Mouse (Mus musculus) gastrocnemius, adult 8-10 months (tissue): ENCODE results near the gene Tlx2. TPM values are rescaled to one million over a fixed set of nuclear protein-coding genes. Genes with fewer than 3 reads are reported as not detected.
A peak's percentile ranks its signal among the peaks of the same experiment; 100 is the strongest.

ENCODE experiments used
- DNase-seq, 2 experiments: peaks; one replicate each; pipeline ENCODE4 v3.0.0; 2022; ENCODE audit warnings: low spot score in 2 of 2
- total RNA-seq, 4 experiments: library from RNA; stranded (reverse); gene quantifications; 2 replicates each; pipeline ENCODE4 v1.2.4; 2022

Tlx2 gene
- total RNA-seq, result not detected

DNA sequence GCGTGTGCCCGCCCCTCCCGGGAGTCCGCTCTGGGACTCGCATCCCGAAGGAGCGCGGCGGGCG lies at the start of gene Tlx2:
Tlx2 (minus strand) TSS at position 47 of the 64 bp plus-strand sequence.
- no peak for DNase-seq

DNA sequence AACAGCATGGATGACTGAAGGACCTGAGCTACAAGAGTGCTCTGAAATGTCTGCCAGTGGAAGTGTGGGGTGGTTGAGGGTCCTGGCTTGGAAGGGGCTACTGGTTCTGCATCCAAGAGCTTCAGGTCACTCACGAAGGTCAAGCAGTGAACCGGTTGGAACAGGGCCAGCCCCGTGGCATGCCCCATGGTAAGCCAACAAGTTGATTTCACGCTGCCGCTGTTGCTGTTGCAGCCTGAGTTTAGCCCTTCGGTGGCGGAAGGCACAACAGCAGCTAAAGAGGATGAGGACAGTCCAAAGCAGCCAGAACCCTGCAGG lies 49.6 kb upstream of the Tlx2 start:
- no peak for DNase-seq

DNA sequence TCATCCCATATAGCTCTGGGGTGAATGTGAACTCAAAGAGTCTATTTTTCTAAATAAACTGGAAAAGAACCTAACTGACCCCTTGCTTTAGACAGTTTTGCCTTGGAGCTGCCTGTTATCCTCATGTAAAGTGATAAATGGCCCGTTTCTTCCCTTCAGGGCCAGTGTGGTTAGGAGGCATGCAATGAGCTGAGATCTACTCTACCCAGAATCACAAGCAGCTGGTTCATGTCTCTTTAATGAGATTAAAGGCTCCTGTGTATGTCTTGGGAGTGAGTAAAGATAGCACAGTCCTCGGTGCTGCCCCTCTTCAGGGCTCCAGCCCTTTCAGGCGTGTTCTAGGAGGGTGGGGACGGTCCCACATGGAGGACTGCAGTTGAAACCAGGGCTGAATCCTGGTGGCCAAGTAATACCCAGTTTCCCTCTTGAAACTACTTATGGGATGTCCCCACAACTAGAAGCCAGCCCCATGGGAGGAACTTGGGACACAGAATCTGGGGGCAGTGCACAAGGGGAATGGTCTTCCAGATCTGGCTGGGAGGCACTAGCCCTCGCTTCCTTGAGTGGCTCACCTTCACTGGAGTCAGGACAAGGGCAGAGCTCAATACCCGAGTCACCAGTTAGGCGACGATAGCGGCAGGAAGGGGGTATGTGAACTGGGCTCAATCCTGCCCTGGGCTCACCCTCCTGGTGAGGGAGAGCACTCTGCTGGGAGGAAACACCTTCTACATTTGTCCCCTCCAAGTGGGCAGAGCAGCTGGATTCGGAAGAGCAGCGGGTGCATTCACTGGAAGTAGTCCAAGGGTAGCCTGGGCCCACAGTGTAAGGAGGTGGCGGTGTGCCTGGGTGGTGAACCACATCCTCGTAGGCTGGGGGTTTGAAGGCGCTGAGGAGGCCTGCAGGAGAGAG lies 49.0 kb upstream of the Tlx2 start:
- DNase-seq, result no peak

DNA sequence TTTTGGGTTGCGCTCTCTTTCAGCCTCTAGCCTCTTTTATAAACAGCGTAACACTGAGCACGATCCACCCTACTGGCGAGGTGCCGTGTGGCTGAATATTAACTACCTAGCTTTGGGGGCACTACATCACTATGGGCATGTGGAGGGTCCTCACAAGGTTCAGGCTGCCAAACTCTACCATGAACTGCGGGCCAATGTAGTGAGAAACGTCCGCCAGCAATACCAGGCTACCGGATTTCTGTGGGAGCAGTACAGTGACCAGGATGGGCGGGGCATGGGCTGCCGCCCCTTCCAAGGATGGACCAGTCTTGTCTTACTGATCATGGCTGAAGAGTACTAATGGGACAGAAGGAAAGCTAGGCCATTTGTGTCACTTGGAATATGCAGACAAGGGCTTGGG lies 48.3 kb upstream of the Tlx2 start:
- no peak for DNase-seq

DNA sequence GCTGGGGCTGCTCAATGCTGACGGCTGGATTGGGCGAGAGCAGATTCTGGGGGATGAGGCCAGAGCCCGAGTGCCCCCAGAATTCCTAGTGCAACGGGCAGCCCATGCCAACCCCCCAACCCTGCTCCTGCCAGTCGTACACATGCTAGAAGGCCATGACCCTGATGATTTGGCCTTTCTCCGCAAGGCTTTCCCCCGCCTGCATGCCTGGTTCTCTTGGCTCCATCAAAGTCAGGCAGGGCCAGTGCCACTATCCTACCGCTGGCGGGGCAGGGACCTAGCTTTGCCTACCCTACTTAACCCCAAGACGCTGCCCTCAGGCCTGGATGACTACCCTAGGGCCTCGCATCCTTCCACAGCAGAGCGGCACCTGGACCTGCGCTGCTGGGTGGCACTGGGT lies 47.5 kb upstream of the Tlx2 start:
- no peak for DNase-seq

DNA sequence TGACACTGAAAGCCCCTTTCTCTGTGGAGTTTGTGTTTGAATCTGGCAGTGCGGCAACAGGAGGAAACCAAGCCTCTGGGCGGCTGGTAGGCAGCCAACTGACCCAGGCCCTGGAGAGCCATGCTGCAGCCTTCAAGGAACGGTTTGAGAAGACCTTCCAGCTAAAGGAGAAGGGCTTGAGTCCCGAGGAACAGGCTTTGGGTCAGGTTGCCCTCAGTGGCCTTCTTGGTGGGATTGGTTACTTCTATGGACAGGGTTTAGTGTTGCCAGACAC lies 47.0 kb upstream of the Tlx2 start:
- no peak for DNase-seq

DNA sequence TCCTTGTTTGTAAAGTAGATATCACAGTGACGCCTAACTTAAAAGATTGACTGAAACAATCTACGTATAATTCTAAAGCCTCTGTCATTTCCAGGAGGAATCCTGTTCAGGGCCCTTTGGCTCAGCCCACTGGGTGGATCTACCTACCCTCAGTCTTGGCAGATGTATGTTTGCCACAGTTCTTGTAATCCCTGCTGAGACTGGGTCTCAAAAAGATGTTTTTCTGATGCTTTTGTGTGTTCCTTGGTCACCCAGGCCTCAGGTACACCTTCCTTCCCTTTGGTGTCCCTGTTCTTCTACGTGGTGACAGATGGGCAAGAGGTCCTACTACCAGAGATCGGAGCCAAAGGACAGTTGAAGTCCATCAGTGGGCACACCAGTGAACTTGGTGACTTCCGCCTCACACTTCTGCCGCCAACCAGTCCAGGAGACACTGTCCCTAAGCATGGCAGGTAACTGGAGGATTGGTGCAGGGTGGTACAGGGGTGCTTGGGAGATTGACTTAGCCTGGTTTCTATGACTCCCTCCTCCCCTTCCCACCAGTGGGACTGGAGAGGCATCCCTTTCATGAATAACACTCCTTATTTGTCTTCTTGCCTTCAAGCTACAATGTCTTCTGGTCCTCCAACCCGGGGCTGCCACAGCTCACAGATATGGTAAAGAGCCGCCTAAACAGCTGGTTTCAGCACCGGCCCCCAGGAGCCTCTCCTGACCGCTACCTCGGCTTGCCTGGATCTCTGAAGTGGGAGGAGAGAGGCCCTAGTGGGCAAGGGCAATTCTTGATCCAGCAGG lies 46.5 kb upstream of the Tlx2 start:
- no peak for DNase-seq

DNA sequence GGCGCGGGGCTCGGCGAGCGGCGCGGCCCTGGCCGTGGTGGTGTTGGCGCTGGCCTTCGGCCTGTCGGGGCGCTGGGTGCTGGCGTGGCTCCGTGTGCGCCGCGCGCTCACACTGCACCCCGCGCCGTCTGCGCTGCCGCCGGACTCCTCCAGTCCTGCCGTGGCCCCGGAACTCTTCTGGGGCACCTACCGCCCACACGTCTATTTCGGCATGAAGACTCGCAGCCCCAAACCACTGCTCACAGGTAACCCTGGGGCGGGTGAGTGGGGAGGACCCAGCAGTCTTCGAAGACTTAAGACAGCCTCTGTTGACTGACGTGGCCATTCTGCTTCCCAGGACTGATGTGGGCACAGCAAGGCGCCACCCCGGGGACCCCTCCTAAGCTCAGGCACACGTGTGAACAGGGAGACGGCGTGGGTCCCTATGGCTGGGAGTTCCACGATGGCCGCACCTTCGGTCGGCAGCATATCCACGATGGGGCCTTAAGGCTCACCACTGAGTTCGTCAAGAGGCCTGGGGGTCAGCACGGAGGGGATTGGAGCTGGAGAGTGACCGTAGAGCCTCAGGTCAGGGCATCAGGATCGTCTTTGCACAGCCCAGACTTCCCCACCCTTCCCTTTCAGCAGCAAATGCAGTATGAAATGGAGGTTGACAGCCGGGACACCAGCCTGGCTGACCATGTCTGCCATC lies 45.7 kb upstream of the Tlx2 start:
- DNase-seq, result no peak

DNA sequence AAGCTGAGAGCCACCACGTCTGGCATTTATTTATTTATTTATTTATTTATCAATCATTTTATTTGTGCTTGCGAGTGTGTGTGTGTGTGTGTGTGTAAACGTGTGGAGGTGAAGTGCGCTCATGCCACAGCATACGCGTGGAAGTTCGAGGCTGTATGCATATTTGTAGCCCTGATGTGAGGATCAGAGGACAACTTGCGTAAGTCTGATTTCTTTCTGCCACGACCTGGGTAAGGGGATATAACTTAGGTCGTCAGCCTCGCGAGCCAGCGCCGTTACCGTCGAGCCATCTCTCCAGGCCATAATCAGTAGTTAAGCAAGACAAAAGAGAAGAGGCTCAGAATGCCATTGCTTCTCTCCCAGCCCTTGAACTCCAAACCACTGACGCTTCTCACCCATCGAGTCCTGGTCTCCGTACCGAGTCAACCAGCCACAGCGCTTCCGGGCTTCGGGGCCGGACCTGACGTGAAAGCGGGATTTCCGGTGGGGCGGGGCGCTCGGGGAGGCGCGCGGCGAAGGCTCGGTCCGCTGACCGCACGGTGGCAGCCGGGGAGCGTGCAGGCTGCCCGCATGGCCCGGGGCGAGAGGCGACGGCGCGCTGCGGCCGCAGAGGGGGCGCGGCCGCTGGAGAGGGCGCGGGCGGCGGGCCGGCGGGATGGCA lies 45.0 kb upstream of the Tlx2 start, which contains the start of gene Mogs:
Mogs (plus strand) TSS at position 486 of the 661 bp plus-strand sequence.
- DNase-seq, result peak; percentile 87

DNA sequence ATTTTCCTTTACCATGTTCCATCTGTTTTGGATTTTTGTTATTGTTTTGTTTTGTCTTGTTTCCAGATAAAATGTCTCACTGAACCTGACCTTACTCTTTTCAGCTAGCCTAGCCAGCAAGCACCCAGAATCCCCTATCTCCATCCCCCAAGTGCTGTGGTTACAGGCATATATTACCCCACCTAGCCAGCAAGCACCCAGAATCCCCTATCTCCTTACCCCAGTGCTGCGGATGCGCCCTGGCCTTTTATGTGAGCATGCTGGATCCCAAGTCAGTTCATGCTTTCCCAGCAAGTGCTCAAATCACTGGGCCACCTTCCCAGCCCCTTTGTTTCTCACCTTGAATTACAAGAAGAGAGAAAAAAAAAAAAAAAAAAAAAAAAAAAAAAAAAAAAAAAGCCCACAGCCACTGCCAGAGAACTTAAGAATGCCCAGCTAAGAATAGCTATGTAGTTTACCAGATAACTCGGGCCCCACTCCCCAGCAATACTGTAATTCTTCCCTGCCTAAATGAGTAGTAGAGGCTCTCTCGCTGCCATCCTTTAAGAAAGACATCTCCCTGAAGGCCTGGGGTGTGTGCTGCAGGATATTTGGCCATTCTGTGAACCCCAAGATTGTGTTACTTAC lies 41.5 kb upstream of the Tlx2 start:
- DNase-seq, result no peak

DNA sequence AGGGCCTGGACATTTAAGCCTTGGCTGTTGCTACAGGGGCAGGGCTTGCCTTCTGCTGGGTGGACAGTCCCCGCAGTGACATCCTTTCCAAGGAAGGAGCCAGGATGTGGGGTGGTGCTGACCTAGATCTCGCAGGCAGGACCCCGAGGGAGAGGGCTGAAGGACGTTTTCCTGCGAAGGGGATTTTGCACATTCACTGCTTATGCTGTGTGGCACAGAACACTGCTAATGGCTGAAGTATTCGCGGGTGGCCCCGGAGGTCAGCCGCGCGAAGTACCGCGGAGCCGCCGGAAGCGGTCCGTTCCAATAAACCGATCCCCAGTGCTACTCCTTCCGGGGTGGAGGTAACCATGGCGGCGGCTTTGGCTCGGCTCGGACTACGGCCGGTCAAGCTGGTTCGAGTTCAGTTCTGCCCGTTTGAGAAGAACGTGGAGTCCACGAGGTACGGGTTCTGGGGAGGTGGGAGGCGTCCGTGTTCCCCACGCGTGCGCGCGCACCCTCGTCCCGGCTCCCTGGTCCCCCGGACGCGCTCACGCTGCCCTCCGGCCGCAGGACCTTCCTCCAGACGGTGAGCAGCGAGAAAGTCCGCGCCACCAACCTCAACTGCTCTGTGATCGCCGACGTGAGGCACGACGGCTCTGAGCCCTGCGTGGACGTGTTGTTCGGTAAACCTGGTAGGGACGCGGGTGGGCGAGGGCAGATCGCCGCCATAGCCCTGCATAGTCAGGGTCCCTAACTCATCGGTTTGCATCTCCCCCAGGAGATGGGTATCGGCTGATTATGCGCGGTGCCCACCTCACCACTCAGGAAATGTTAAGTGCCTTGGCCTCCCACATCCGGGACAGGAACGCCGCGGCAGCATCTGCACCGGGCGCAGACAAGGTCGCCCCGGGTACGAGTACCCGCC lies 38.9 kb upstream of the Tlx2 start, which contains the start of gene Mrpl53:
Mrpl53 (plus strand) TSS at position 279 of the 907 bp plus-strand sequence.
- DNase-seq, result peak; percentile 65 to 75

DNA sequence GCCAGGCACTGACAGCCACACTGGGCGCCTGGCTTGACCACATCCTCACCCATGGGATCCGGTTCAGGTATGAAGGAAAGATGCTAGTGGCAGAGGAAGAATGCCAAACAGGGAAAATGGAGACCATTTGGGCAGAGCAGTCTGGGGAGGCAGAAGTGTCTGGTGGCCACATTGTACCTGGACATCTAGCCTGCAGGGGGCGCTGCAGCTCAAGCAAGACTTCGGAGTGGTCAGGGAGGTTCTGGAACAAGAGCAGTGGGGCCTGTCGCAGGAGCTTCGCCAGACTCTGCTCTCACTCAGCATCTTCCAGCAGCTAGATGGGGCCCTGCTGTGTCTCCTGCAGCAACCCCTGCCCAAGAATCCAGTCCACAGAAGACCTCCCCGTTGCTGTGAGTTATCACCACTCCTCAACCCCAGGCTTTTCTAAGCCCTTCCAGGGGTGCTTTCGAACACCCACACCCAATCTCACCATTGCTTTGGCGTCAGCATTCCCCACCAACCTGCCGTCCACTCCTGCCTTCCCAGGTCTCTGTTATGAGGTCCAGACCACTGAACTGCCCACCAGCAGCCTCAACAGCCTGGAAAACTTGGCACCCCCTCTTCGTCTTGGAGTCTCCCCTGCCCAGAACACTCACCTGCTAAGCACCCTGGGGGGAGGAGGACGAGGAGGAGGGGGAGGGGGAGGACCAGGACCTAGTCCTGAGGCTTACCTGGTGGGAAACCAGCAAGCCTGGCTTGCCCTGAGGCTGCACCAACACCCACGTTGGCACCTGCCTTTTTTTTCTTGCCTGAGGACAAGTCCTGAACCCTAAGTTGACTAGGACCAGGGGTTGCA lies 37.7 kb upstream of the Tlx2 start:
- DNase-seq, result peak in 1 of 2 experiments; percentile 69

DNA sequence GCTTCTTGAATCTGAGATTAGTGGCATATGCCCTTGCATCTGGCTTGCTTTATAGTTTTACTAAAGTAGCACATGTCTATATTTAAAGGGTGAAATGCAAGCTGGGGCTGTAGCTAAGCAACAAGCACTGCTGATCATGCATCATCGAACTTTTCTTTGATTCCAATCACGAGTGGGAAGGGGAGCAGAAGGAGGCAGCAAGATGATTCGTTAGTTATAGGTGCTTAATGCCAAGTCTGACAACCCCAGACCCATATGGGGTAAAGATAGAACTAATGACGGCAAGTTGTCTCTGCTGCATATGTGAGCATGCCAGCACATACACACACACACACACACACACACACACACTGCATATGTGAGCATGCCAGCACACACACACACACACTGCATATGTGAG lies 34.1 kb upstream of the Tlx2 start:
- no peak for DNase-seq

DNA sequence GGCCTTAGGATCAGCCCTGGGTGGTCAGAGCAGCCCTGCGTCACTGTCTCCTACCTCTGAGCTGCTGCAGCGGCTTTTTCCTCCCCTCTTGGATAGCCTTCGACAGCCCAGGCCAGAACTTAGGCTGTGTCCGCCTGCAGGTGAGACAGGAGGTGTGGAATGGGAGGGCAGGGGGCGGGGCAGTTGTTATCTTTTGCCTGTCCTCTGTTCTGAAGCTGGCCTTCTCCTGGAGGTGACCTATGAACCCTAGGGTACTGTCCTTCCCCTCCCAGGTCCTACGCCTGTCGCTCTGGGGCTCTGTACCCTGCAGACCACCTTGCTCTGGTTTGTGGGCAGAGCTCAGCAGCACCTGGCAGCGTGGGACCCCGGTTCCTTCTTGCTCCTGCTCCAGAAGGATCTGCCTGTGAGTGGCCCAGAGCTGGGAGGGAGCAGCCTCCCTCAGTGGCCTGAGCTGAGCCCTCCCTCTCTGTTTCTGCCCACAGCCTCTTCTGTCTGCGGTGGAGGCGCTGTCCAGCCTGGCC lies 33.1 kb upstream of the Tlx2 start:
- DNase-seq, result no peak

DNA sequence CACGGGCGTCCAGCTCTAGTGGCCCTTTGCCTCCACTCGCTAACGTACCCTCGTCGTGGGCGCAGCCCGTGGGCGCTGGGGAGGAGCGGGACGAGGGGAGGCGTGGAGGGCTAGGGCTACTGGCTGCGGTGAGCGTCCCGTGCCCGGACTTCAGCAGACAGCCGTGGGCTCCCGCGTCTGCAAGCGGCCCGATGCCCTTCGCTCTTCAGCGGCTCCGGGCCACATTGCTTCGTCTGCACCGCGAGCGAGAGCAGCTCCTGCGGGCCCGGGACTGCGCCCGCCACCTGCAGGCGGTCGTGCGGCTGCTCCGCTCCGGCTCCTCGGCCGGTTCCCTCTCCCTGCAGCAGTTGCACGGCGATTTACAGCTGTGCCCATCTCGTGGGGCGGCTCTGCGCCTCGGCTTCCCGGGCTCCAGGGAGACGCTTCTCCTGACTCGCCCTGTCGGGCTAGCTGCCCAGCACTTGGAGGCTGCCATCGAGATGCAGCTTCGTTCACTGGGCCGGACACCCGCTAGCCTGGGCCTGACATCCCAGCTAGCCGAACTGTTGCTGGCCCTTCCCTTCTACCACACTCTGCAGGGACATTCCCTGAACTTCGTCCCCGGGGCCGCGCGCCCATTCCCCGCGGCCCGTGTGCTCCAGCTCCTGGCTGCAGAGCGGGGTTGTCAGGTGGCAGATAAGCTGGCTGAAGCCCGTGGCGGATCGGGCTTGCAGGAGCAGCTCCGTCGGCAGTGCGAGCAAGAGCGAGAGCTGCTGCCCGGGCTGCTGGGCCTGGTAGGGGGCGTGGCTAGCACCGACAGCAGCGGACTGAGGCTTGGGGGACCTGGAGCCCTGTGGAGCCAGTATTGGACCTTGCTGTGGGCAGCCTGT lies 31.8 kb upstream of the Tlx2 start:
- peak in 1 of 2 experiments; percentile 36 for DNase-seq

DNA sequence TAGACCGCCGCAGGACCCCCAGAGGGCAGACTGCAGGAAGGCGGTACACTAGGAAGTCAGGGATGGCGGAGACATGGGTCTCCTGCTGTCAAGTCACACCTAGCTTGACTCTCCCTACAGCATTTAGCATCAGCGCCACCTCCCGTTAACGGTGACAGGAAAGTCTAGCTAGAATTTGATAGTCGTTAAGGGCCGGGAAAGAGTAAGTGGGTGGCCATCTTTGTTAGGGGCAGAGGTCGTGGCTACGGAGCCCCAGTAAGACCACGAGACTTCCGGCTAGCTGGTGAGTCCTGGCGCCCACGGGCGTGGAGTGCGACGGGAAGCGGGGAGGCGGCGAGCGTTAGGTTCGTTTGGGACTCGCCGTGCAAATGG lies 31.2 kb upstream of the Tlx2 start, which contains the start of the genes Ccdc142 and Gm42688:
Ccdc142 (plus strand) TSS at position 286 of the 372 bp plus-strand sequence.
Gm42688 (plus strand) TSS at position 302 of the 372 bp plus-strand sequence.
- DNase-seq, result peak; percentile 84 to 87

DNA sequence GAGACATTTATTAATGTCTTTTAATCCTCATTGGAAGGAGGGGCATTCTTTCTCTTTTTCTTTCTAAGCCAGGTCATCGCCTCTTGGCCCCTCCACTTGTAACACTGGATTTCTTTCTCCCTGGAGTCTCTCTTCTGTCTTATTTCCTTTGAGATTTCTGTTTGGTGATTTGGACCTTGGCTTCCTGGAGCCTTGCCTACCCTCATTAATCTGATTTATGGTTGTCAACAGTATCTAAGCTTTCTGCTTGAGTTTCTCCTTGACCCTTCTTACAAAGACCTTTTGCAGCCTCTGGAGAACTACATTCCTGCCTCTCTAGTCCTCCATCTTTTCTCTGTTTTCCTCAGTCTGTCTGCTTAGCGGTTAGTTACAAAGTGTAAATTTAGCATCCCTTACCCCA lies 28.3 kb upstream of the Tlx2 start:
- no peak for DNase-seq

DNA sequence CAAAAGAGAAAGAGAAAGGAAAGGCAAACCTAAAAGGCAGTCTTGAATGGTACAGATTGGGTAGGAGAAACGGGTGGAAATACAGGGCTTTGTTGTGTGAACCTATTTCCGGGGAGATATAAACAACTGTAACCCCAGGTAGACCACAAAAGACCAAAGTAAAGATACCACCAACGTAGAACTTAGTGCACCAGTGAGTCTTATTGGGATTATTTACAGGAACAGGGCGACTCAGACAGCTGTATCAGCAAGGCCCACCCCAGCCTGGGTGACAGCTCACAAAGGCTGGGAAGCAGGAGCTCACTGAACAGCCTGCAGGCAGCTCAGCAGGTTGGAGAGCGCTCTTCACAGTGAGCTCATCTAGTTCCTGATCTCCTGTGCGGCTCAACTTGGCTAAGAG lies 25.9 kb upstream of the Tlx2 start:
- DNase-seq, result no peak
